Mouse (Mus musculus) bone marrow macrophage, adult 2 months (primary cell): ENCODE data around the gene Krt18. TPM values are rescaled to one million over a fixed set of nuclear protein-coding genes. Genes with fewer than 3 reads are reported as not detected.

Experiments
- H3K27ac ChIP-seq: 2 replicates; pipeline ENCODE4 v1.5.1; 2012; ENCODE audit warnings: low read depth, low read length; ENCODE audit not compliant: insufficient read depth
- H3K4me1 ChIP-seq: 2 replicates; pipeline ENCODE4 v1.6.1; 2012; ENCODE audit warnings: low read length; ENCODE audit not compliant: control insufficient read depth, insufficient read depth
- H3K4me3 ChIP-seq: 2 replicates; pipeline ENCODE4 v1.5.1; 2012; ENCODE audit warnings: mild to moderate bottlenecking, low read length, moderate library complexity; ENCODE audit not compliant: insufficient read depth
- CTCF ChIP-seq: IDR thresholded peaks from 2 replicates; pipeline ENCODE4 v1.5.1; 2012; ENCODE audit warnings: low read depth, mild to moderate bottlenecking, low read length, moderate library complexity
- POLR2A ChIP-seq: IDR thresholded peaks from 2 replicates; pipeline ENCODE4 v1.6.1; 2012; ENCODE audit warnings: mild to moderate bottlenecking, low read depth, low read length, borderline replicate concordance
- polyA plus RNA-seq: library from polyadenylated mRNA; stranded (reverse); fragments of >200 nt; gene quantifications from 2 replicates; pipeline ENCODE4 v1.2.4, GENCODE M21; 2012; ENCODE audit not compliant: missing spikeins, insufficient read depth, insufficient read length

Gene Krt18
- polyA plus RNA-seq, 1 experiment: not detected

GRCm38 (mm10) chr15:102007097-102008069, 20.6 kb upstream of the Krt18 start:
- Histone ChIP-seq H3K4me3 (no peak overlapping the region), H3K27ac (no peak overlapping the region), H3K4me1 (peaks cover 9% of the 10 kb centered on the region; the same call in 1 of the 2 replicates)
- TF ChIP-seq POLR2A (no peak), CTCF (no peak)

- Histone ChIP-seq H3K27ac (no peak overlapping the region), H3K4me3 (no peak overlapping the region), H3K4me1 (peaks cover 5% of the 10 kb centered on the region; the same call in 1 of the 2 replicates)
- TF ChIP-seq POLR2A (no peak), CTCF (no peak)
Observed at GRCm38 (mm10) chr15:102010569-102011245, 17.3 kb upstream of the Krt18 start.

- Histone ChIP-seq H3K4me3 (no peak overlapping the region), H3K27ac (no peak overlapping the region), H3K4me1 (peaks cover 5% of the 10 kb centered on the region; the same call in 1 of the 2 replicates)
- no peak for TF ChIP-seq CTCF
- TF ChIP-seq POLR2A: no peak
Observed at GRCm38 (mm10) chr15:102012260-102012765, 15.7 kb upstream of the Krt18 start.

- H3K4me1 ChIP-seq: peaks cover 5% of the 10 kb centered on the region
- H3K27ac ChIP-seq: no peak overlapping the region
- no peak overlapping the region for H3K4me3 ChIP-seq
- TF ChIP-seq CTCF (no peak), POLR2A (no peak)
Observed at GRCm38 (mm10) chr15:102013651-102014050, 14.3 kb upstream of the Krt18 start.

- no peak overlapping the region for H3K4me3 ChIP-seq
- no peak for TF ChIP-seq CTCF
- TF ChIP-seq POLR2A: no peak
- H3K4me1 ChIP-seq: peaks cover 5% of the 10 kb centered on the region
- H3K27ac ChIP-seq: no peak overlapping the region
Observed at GRCm38 (mm10) chr15:102014848-102015247, 13.1 kb upstream of the Krt18 start.

GRCm38 (mm10) chr15:102016096-102016495, 11.9 kb upstream of the Krt18 start:
- peaks cover 2% of the 10 kb centered on the region for H3K4me1 ChIP-seq
- H3K4me3 ChIP-seq: no peak overlapping the region
- H3K27ac ChIP-seq: no peak overlapping the region
- TF ChIP-seq POLR2A (no peak), CTCF (no peak)

GRCm38 (mm10) chr15:102016787-102017186, 11.2 kb upstream of the Krt18 start:
- no peak overlapping the region for H3K27ac ChIP-seq
- H3K4me3 ChIP-seq: no peak overlapping the region
- no peaks in the 10 kb centered on the region; the same call in none of the 2 replicates for H3K4me1 ChIP-seq
- TF ChIP-seq CTCF (no peak), POLR2A (no peak)

- Histone ChIP-seq H3K4me3 (no peak overlapping the region), H3K27ac (no peak overlapping the region), H3K4me1 (no peaks in the 10 kb centered on the region; the same call in none of the 2 replicates)
- no peak for TF ChIP-seq POLR2A
- TF ChIP-seq CTCF: no peak
Observed at GRCm38 (mm10) chr15:102017918-102018463, 10.0 kb upstream of the Krt18 start.

- no peak overlapping the region for H3K4me3 ChIP-seq
- no peak overlapping the region for H3K27ac ChIP-seq
- TF ChIP-seq POLR2A (no peak), CTCF (no peak)
- H3K4me1 ChIP-seq: peaks cover 4% of the 10 kb centered on the region
Observed at GRCm38 (mm10) chr15:102022481-102022880, 5.5 kb upstream of the Krt18 start.

- Histone ChIP-seq H3K4me3 (no peak overlapping the region), H3K4me1 (peaks cover 4% of the 10 kb centered on the region; the same call in 1 of the 2 replicates), H3K27ac (no peak overlapping the region)
- TF ChIP-seq POLR2A: no peak
- no peak for TF ChIP-seq CTCF
Observed at GRCm38 (mm10) chr15:102023888-102024287, 4.1 kb upstream of the Krt18 start.
